Mouse (Mus musculus): Measurements from ENCODE around the gene Pip4p1.
"Not testable (repeated sequence)": the region's sequence is repeated elsewhere in the genome, so short reads cannot be mapped to it uniquely, and the experiment has no call there.

Pip4p1 gene

GRCm38 (mm10) chr14:50930754-50931492, at the start of gene Pip4p1, which contains the start of gene Pnp:
Pip4p1 (minus strand) TSS chr14:50930856.
Pnp (plus strand) TSS chr14:50931082.
- peak; percentile 99 to 100 for DNase-seq

- no peak for DNase-seq
Observed at GRCm38 (mm10) chr14:50979631-50980030, 49.0 kb upstream of the Pip4p1 start.

DNA sequence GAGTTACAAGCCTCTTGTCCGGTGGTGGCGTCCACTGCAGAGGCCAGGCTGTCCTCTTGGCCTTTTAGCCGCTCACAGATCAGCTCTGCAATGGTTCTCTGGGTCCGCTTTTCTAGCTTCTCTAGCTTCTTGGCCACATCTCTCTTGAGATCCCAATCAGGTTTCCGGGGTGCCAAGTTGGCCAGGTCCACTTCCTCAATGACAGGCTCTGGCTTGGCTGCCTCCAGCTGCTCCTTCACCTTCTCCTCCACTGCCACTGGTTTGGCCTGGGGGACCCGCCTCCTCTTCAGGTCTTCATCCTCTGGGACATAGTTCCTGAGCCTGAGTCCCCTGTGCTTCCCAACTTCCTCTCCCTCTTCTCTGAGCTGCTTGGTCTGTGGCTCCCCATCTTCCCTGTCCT, 47.8 kb upstream of the Pip4p1 start:
- not testable (repeated sequence) for DNase-seq

- no peak for DNase-seq
Observed at GRCm38 (mm10) chr14:50976674-50977073, 46.0 kb upstream of the Pip4p1 start.

- no peak for DNase-seq
Observed at GRCm38 (mm10) chr14:50975001-50975400, 44.3 kb upstream of the Pip4p1 start.

DNA sequence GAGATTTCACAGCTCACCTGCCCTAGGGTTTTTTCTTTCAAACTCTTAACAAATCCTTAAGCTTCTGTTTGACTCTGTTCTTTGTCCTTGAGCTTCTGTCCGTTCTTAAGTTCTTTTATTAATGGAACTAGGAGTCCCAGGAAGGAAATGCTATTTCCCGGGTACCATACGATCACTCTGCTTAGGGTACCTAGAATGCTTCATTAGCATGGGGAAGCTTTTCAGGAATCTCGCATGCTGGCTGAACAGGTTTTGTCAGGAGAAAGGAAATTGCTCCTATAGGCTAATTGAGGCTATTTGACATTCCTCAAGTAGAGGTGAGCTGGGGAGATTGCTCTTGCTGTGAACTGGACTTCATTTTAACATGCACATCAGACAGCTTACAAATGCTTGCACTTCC, 43.0 kb upstream of the Pip4p1 start:
- DNase-seq = no peak

GRCm38 (mm10) chr14:50973054-50973453, 42.4 kb upstream of the Pip4p1 start:
- not testable (repeated sequence) for DNase-seq

GRCm38 (mm10) chr14:50970822-50971221, 40.2 kb upstream of the Pip4p1 start:
- DNase-seq = no peak

DNA sequence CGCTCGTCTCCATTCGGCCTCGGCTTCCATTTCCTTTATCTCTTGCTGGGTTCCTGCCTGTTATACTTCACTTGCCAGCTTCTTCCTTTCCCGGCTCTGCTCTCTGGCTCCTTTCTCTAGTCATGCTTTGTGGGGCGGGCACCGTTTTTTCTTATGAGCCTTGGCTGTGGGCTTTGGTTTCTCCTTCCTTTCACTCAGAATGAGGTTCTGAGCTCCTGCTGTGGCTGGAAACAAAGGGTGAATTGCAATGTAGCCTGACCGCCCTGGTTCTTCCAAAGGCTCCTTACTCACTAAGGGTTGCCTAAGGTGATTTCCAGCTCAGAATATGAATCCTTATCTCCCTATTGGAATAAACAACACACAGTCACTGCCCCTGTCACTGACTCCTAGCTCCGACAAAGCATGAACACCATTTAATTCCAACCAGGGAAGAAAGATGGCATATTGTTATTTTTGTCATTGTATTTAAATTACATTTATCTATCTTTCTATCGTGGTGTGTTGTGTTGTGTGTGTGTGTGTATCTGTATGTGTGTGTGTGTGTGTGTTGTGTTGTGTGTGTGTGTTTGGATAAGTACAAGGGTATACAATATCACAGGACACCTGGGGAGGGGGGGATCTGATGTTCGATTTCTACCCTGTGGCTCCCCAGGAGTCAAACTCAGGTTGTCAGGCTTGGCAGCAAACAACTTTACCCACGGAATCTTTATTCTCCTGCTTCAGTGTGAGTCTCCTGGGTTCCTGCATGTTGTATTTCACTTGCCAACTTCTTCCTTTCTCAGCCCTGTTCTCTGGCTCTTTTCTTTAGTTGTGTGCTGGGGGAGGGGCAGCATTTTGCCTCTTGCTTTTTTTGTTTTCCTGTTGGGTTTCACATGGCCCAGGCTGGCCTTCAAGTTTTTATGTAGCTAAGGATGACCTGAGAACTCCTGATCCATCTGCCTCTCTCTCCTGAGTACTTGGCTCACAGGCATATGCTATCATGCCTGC, 39.2 kb upstream of the Pip4p1 start:
- peak; percentile 30 to 52 for DNase-seq

DNA sequence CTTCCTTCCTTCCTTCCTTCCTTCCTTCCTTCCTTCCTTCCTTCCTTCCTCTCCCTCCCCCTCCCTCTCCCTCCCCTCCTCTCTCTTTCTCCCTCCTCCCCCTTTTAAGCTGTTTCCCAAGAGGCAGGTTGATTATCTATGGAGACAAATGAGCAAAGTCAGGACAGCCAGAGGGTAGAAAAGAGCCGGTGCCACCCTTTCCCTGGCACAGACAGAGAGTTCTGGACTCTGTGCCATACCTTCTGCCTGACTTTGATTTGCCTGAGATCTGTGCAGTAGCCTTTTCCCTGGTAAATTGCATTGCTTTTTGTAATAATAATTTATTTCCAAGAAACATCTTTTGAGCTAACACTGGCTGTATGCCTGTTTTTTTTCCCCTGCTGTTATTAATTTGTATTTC, 38.4 kb upstream of the Pip4p1 start:
- no peak for DNase-seq

GRCm38 (mm10) chr14:50968216-50968980, 37.7 kb upstream of the Pip4p1 start:
- DNase-seq = no peak

GRCm38 (mm10) chr14:50958289-50958995, 27.8 kb upstream of the Pip4p1 start:
- DNase-seq = not testable (repeated sequence)

DNA sequence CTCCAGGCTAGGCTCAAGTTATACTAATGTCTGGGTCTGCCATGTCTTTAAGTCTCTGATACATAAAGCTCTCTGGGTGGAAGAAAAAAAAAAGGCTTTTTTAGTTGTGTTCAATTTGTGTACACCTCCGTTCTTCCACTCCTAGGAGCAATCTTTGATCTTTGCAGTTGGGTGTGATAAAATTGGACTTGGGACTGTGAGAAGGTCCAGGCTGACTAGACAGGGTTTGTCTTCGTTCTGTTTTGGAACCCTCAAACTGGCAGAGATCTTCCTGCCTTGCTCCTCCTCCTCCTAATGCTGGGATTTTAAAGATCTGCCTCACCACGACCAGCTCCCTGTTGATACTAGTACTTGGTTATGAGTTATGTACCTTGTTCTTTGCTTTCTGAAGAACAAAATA, 26.5 kb upstream of the Pip4p1 start:
- DNase-seq = not testable (repeated sequence)

DNA sequence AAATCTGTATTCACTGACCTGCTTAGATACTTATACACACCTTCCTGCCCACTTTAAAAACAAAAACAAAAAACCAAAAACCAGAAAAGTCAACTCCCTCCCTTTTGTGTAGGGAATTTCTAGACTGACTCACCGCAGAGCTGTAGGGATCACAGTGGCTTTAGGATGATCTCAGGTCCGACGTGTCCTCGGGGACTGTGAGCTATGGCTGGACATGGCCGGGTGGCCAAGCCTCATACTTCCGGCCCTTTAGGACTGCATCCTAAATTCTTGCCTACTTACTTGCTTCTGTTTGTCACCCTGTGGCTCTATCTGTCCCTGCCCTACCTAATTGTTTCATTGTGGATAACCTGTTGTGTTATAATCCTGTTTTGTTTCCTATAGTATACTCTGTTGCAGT, 26.1 kb upstream of the Pip4p1 start:
- DNase-seq = not testable (repeated sequence)

GRCm38 (mm10) chr14:50955942-50956508, 25.4 kb upstream of the Pip4p1 start, which contains the start of gene Pnp2:
Pnp2 (plus strand) TSS chr14:50955992.
- DNase-seq = peak; percentile 60 to 73

- no peak for DNase-seq
Observed at GRCm38 (mm10) chr14:50955487-50955886, 24.8 kb upstream of the Pip4p1 start.

DNA sequence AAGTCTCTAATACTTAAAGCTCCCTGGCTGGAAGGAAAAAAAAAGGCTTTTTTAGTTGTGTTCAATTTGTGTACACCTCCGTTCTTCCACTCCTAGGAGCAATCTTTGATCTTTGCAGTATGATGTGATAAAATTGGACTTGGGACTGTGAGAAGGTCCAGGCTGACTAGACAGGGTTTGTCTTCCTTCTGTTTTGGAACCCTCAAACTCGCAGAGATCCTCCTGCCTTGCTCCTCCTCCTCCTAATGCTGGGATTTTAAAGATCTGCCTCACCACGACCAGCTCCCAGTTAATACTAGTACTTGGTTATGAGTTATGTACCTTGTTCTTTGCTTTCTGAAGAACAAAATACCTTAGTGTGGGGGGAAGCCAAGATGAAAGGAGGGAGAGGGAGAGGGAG, 14.9 kb upstream of the Pip4p1 start:
- DNase-seq = not testable (repeated sequence)

GRCm38 (mm10) chr14:50945081-50945480, 14.4 kb upstream of the Pip4p1 start:
- DNase-seq = not testable (repeated sequence)

DNA sequence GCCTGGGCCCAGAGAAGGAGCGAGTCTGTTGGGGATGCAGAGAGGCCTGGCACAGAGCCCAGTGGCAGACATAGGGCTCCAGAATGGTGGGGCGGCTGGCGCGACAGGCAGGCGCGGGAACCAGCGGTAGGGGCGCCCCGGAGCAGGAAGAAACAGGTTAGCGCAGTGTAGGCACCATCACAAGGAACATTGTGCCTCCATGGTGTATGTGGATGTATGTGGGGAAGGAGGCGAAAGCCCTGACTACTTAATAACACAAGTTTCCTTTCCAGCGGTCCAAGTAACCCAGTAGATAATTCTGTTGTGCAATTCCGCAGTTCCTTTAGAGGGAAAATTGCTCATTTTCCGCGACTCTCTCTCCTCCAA, 14.0 kb upstream of the Pip4p1 start:
- DNase-seq = not testable (repeated sequence)

- DNase-seq = peak; percentile 93 to 95
Observed at GRCm38 (mm10) chr14:50943932-50944667, 13.4 kb upstream of the Pip4p1 start, which contains the start of gene Gm49342. Gm49342 (plus strand) TSS chr14:50944517.

DNA sequence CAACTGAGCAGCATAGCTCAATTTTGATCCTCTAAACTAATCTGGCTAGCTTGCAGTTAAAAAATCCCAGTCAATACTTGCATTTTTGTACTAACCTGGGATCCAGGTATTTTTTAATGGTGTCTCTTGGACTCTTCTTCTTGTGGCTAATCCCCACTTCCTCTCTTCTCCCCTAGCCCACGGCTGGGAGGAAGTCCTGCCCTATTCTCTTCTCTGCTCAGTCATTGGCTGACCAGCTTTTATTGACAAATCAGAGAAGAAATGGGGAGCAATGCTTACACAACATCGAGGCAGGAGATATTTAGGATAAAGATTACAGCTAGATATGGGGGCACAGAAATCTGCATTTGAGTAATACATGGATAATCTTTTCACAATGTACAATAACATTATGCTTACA, 8.3 kb upstream of the Pip4p1 start:
- DNase-seq = no peak

All from cerebellum, postnatal 25 days (tissue).